Mouse (Mus musculus) right cerebral cortex, postnatal 25 days (tissue): Measurements from ENCODE around the gene Sipa1l3.

Experiments used
- DNase-seq: peaks from one replicate; pipeline ENCODE4 v3.0.0; 2022

Gene Sipa1l3

DNA sequence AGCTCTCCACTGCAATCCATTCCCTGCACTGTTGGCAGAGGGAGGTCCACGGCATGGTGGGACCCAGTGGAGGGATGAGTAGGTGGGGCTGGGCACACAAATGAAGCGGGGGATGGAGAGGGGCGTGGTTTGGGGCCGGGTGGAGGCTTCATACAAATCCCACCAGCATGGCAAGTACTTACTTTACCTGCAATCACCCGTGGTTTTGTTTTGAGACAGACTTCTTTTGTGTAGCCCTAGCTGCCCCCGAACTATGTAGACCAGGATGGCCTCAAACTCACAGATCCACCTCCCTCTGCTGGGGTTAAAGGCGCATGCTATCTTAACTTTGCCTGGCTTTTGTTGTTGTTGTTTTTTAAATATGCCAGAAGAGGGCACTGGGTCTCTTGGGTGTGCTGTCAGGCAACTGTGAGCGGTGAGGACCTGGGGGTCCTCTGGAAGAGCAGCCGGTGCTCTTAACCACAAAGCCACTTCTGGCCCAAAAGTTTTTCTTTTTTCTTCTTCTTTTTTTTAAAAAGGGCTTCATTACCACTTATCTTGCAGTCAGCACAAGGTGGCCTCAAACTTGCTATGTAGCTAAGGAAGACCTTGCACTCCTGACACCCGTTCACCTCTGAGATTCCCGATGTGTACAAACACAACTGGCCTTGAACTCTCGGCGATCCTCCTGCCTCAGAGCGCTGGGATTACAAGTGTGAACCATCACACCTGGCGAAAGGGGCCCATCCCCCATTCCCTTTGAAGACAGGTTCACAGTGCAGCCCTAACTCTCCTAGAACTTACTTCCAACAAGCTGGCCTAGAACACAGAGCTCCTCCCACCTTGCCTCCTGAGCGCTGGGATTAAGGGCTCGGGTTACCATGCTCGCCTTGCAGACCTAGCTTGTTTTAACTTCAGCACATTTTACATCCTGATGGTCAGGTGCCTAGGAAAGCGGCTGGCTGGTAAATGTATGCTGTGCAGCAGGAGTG, 198.8 kb downstream of the Sipa1l3 start:
- DNase-seq = no peak

DNA sequence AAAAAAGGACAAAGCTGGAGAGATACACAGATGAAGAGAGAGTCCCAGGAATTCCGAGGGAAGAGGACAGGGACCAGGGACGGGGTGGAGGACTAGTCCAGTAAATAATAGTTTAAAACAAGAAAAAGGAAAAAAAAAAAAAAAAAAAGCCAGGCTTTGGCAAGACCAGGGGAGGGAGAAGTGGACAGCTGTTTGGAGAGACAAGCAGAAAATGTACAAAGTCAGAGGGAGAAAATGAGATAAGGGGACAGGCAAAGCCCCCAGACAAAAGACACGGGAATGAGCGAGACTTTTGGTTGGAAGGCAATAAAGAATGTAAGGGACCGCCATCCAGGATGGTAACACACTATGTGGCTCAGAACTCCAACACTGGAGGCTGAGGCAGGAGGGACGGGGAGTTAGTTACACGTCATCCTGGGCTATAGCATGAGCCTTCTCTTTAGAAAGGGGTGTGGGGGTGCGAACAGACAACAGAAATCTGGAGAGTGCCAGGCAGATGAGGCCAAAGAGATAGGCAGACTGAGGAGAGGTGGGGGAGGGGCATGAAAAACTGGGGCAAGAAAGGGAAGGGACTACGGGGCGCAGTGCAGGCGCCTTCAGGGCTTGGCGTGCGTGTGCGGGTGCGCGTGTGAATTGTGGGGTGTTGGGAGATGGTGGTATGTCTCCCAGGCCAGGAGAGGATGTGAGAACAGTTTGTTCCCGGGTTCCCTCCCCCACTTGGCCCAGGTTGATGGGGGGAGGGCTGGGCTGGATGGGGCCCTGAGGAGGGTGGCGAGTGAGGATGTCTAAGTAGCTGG, 200.1 kb downstream of the Sipa1l3 start:
- DNase-seq = peak; percentile 59

DNA sequence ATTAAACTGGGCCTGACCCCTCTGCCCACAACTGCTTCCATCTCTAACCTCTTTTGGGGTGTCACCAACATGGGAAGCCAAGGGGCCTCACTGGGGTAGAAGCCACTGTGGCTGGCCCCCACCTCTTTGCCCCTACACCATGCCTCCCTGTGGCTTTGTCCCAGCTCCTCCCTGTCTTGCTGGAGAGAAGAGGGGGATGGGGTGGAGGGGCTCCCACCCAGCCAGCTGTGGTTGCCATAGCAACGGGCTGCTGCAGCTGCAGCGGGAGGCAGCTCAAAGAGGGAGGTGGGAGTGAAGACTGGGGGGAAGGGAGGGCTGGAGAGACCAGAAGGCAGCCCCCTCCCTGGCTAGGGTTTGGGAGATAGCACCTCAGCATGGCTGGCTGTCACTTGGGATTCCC, 200.9 kb downstream of the Sipa1l3 start:
- no peak for DNase-seq

DNA sequence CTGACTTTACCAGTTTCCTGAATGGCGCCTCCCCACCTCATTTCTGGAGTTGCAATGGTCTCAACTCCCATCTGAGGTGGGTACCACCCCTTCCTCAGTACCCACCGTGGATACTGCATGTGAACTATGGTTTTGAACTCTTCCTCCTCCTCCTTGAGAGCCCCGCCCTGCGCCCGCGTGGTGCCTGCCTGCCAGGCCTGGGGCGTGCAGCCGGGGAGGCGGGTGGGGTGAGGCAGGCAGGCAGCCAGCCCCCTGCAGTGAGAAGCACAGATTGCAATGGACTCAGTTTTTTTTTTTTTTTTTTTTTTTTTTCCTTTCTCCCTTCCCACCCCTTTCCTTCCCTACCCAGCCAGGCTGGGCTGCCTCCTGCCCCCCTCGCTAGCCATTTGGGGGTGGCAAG, 201.5 kb downstream of the Sipa1l3 start:
- DNase-seq = peak; percentile 80

DNA sequence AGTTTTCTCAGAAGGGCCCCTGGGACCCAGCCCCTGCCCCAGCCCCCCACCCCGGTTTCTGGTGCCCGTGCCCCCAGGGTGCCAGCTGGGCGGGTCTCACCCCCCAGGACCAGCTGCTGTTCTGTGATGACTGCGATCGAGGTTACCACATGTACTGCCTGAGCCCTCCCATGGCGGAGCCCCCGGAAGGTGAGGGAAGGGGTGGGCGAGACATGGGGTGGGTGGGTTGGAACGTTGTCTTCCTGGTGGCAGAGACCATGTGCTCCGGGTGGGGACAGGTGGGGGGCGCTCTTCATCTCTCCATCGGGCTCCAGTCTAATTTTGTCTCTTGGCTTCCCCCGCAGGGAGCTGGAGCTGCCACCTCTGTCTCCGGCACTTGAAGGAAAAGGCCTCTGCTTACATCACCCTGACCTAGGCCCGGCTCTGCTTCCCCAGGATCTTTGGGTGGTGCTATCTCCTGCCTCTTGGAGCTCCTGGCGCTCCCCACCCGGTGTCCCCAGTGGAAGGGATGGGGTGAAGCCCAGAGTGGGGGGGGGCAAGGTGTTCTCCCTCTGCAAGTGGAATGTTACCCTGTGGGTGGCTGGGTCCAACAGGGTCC, 202.2 kb downstream of the Sipa1l3 start:
- peak; percentile 42 for DNase-seq

DNA sequence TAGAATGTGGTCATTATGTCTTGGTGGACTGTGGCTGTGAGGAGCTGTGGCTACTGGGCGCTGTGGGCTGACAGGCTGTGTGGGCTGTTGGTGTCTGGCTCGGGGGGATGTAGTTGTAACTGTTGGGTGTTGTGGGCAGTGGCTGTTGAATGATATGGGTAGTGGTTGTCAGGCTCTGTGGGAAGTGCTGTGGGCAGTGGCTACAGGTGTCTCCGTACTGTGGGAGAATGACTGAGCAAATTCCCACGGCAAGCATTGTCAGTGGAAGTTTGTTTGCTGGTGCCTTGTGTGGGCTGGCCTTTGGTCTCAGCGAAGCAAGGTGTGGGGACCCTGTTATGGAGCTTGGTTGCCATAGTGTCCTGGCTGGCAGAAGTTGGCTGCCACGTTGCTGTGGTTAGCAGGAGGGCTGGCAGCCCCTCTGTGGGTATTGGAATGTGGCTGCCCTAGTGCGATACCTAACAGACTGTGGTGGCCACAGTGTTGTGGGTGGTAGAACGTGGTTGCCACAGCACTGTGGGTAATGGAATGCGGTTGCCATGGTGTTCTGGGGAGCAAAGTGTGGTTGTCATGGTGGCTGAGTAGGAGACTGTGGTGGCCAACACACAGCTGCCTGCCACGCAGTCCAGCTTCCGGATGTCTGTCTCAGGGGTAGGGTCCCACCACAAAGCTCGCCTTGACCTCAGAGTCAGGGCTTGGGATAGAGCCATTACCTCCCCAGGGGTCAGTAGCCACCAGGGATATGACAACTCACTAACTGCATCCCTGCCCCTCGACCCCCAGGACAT, 203.4 kb downstream of the Sipa1l3 start:
- peak; percentile 79 for DNase-seq

DNA sequence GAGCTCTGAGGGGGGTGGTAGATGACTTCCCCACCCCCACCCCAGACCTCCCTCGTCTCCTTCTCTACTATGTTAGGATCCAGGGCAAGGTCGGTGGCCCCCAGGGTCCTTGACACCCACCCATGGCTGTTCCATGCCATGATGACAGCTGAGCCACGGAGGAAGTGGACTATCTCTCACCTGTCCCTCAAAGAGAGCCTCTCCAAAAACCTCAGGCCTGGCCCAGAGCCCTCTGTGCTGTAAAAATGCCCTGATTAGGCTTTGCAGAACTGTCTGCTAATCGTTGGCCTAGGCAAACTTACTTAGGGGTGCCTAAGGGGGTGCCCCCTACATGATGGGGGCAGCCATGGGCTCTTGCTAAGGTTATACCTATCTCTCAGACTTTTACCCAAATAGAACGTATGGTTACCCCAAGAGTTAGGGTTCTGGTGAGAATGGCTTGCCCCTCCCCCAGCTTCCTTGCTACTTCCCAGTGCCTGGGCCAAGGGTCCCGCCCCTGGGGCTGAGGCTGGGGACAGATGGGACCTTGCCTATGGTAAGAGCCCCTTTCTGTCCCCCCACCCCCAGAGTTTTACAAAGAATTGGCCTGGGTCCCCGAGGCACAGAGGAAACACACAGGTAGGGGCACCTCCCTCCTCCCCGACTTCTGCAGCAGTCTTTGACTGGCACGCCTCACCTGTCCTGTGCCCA, 204.7 kb downstream of the Sipa1l3 start:
- DNase-seq = no peak

DNA sequence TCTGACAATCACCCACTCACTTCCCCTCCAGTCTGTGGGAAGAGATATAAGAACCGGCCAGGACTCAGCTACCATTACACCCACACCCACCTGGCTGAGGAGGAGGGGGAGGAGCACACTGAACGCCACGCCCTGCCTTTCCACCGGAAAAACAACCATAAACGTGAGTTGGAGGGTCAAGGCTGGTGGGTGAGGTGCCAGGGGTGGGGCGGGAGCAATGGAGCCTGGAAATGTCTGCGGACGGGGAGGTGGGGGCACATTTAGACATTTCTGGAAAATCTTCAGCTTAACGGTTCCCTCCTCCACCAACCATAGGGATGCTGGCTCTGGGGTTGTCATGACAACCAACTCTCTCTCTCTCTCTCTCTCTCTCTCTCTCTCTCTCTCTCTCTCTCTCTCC, 205.4 kb downstream of the Sipa1l3 start:
- peak; percentile 66 for DNase-seq

DNA sequence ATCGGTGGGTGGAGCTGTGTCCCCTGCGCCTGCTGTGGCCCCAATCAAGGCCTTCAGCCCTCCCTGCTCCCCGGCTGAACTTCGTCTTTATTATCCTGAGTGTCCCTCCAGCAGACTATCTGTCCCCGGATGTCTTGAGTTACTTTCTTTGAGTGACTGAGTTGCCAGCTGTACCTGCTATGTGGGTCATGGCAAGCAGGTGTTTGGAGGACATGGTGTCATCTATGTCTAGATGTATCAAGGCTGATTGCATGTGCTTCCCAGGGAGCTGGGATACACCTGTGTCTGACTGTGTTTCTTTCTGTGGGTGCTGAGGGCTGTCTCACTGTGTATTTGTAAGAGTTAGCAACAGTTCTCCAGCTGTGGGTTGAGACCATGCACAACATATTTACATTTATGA, 208.7 kb downstream of the Sipa1l3 start:
- DNase-seq = no peak

DNA sequence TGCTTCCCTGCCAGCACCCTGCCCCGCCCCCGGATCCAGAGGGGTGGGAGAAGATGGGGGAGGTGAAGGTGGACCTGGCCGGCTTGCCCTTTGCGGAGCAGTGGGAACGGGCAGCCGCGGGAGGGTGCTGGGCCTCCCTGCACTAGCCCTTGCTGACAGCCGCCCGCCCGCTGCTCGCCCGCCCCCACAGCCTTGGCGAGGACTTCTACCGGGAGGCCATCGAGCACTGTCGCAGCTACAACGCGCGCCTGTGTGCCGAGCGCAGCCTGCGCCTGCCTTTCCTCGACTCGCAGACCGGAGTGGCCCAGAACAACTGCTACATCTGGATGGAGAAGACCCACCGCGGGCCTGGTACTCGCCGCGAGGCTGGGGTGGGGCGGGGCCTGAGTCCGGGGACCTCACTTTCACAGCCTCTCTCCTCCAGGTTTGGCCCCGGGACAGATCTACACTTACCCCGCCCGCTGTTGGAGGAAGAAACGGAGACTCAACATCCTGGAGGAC, 209.2 kb downstream of the Sipa1l3 start:
- peak; percentile 81 for DNase-seq

DNA sequence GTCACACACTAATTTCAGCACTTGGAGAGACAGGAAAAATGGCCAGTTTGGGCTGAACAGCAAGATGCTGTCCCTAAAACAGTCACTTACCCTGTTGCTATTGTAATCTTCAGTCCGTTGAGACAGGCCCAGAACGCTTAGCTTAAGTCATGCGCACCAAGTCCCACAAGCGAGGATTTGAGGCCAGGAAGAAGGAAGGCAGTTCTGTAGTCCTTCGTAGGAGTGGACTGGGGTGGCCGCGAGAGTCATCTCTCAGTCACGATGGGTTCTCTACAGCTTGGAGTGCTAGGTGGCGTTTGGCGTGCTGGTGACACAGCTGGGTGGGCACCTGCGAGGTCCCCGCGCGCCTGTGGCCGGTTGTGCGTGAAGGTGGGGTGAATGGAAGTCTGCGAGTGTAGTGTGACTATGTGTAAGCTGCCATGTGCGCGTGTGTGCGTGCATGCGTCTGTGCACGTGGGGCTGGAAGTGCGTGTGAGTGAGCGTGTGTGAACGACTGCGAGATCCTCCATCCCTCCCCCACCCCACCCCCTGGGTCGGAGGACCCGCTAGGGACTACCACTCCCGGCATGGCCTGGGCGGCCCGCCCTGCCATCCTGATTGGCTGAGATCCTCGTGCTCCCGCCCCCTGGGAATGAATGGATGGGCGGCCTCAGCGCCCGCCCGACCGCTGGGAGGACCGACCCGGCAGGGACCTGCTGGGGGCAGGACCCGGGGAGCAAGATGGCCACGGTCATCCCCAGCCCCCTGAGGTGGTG, 210.9 kb downstream of the Sipa1l3 start:
- DNase-seq = peak; percentile 95

DNA sequence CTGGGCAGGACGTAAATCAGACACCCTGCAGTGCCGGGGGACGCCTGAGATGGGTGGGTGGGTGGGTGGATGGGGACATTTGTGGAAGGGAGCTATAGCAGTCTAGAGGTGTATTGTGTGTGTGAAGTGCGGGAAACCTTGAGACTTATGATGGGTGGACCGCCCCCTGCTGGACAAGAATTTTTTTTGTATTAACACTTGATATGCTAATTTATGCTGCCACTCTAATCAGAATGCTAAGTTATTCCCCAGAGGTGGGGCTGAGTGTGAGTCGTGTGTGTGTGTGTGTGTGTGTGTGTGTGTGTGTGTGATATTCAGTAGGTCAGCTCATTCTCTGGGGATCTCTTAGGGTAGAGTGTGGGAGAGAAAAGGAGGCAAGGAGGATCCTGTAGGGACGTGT, 211.8 kb downstream of the Sipa1l3 start:
- DNase-seq = no peak

DNA sequence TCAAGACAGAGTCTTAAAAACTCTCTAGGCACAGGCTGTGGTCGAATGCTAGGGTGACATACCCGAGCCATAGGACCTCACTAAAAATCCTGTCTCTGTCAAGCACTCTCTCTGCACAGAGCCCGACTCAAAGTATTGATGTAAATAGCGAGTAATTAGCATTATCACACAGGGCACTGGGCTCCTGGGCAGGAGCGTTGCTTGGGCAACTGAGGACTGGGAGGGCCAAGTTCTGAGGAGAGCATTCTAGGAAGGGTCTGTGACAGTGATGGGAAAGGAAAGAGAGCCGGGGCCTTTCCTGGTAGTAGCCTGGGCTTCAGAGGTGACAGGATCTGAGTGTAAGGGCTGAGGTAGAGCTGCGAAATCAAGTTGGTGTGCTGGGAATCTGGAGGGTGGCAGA, 212.3 kb downstream of the Sipa1l3 start:
- no peak for DNase-seq

DNA sequence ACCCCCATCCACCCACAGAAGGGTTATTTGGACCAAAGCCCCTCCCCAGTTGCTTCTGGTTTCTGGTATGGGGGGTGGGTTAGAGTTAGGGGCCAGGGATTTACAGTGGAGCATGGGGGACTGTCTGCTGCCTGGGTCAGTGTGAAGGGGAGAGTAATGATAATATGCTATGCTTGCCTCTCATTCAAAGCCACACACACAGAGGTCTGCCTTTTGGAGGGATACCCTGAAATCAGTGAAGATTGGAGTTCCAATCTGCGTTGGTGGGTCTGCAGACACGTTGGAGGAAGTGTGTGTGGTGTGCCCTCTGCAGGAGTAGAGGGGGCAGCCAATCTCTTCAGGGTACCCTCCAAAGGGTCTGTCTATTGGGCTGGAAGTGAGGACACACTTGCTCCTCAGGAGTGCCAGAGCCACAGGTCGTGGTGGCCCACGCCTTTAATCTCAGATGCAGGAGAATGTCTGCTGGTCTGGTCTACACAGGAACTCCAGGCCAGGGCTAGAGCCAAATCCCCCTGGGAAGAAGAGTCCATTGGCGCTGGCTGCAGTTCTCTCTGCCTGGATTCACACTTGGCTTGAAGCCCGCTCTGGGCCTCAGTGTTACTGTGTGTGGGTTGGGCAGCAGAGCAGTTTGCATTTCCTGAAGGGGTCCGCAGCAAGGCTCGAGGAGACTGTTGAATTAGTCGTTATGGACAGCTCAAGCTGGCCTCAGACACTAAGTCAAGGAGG, 213.0 kb downstream of the Sipa1l3 start:
- DNase-seq = peak; percentile 29

DNA sequence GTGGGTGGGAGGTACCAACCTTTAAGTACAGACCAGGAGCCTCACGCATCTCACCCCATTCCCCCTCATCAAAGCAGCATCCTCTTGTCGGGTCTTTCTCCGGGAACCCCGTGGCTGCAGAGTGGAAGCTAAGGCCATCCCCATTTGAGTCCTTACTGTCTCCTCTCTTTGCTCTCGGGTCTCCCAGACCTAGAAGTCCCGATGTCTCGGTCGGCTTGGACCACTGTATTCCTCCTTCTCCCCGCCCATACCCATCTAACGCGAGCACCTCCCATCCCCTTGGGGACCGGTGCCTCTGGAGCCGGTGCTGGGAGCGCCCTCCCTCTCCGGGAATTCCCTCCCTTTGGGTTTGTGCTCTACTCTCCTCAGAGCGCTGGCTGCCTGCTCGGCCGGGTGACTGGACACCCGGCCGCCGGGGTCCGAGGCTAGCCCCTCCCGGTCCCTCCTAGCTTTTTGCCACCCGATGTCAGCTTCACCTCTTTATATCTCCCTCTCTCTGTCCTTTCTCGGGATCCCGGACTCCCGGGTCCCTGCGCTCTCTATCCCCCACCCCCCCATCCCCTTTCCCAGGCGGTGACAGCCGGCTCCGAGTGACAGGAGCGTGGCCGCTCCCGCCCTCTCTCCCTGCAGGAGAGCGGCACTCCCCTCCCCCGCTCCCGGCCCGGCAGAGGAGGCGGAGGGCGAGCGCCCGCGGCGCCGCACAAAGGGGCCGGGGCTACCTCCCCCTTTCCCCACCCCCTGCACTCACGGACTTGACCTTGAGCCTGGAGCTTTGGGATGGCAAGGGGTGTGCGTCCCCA, 213.8 kb downstream of the Sipa1l3 start:
- DNase-seq = peak; percentile 36

DNA sequence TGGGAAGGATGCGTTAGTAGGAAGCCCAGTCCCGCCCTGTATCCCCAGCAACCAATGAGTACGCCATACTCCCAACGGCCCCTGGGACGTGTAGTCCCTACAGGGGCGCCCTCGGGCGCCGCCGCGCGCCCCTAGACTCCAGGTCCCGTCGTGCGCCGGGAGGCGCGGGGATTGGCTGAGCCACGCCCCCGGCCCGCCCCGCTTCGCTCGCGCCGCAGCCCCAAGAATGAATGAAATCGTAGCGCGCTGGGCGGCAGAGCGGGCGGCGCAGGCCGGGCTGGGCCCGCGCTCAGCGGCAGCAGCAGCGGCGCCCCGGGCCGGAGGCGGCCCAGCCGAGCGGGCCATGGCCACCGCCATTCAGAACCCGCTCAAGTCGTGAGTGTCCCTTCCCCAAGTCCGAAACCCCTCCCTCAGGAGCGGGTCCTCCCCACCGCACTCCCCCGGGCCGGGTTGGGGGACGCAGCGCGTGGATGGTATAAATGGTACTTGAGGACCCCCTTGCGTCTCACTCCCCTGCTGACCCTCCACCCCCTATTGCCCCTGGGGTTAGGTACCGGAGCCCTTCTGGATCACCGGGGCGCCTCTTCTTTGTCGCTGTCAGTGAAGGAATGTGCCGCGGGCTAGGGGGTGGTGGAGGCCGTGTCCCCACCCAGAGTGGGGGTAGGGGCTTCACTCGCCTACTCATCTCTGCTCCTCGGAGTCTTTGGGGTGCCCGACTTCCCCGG, 214.5 kb downstream of the Sipa1l3 start, which contains the start of gene Dpf1:
Gene Dpf1, plus strand, starts transcription at position 214 of the 725 bp plus-strand sequence.
- peak; percentile 93 for DNase-seq

DNA sequence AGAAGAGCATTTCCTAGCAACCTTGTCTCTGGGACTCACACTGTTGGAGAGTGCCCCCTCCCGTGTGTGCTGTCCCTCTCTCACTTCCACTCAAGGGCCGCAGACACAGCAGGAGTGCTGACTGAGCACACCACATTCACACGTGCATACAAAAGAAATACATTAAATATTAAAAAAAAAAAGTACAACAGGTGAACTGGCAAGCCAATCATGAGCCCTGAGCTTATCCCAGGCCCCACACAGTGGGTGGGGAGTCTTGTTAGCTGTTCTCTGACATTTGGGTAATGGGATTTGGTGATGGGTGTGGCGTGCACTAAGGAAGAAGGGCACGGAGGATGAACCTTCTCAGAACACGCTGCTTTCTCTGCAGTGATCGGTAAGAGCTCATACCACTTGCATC, 215.8 kb downstream of the Sipa1l3 start:
- DNase-seq = no peak

DNA sequence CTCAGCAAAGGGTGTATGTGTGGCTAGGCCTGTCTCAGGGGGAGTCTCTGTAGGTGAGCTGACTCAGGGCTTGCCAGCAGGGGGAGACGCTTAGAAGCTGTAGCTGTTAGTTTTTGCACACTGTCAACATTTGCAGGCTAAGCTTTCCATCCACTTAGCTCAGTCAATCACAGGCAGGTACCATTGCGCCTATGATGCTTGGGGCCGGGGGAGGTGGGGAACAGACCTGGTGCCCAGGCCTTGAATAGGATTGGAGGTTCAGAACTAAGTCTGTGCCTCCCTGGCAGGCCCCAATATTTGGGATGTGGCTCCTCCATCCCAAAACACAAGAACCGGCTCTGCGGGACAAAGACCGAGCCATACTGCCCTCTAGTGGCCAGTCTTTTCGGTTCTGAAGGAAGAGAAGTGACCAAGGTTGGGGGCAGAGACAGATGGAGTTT, 217.3 kb downstream of the Sipa1l3 start:
- DNase-seq = peak; percentile 55

DNA sequence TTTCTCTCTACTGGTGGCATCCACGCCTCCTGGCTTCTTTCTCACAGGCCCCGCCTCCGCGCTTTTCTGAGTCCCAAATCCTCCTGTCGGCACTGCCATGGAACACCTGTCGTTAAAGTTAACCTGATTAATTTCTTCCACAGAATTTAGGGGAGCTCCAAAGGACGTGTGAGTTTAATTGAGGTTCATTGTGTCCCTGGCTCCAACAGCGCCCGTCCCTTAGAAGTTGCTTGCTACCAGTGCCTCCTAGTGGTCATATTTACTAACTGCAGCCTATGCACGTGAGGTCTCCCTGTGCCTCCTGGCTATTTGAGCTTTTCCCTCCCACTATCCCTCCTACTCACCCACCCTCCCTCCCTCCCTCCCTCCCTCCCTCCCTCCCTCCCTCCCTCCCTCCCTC, 221.4 kb downstream of the Sipa1l3 start:
- DNase-seq = no peak
